Mouse (Mus musculus): ENCODE measurements around the gene Zfp410.

- TF ChIP-seq CTCF (conservative IDR thresholded peaks at IDR 0.05; ENCODE audit: insufficient read depth, insufficient read length, low read depth, low read length) = no peak
- TF ChIP-seq POLR2A (IDR thresholded peaks at IDR 0.05; ENCODE audit: low read depth, low read length) = peak; percentile 91
Measured at GRCm38 (mm10) chr12:84284885-84285592, 31.6 kb upstream of the Zfp410 start, which contains the start of gene Ptgr2.

Data from kidney, adult 2 months (tissue).